Mouse (Mus musculus) cerebellum, adult 9-10 months (tissue): ENCODE results near the gene Ivd.

Experiments
- DNase-seq: peaks from one replicate; pipeline ENCODE4 v3.0.0; 2022

Ivd gene

DNA sequence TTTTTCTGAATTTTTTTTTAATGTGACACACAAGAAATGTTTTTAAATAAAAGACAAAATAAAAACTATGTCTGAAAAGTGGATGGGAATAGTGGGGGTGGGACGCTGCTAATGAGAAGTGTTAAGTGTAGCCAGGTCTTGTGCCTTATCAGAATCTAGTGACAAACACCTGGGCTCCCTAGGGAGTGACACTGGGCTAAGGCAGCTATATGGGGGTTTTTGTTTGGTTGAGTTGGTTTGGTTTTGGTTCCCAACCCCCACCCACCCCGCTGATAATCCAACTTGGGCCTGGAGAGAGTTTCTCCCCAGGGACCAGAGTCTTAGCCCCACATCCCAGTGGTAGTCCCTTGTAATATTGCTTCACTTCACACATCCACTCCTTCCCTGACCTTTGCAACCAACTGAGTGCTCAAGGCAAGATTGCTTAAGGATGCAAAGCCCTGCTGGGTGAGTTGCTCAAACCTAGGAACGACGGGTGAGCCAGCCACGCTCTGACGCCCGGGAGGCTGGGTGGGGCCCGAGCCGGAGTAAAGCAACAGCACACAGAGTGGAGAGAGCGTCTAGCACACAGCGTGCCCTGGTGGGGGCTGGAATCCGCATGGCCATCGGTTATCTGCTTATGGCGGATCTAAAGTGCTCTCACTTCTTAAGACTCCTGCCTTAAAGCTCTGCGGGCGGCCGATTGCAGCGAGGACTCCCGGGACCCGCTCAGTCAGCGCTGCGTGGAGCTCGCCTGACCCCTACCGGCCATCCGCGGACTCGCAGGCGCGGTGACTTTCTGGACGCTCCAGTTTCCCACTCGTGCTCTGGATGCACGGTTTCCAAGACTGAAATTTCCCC is 21.3 kb downstream of the Ivd start:
- DNase-seq, result peak; percentile 86

DNA sequence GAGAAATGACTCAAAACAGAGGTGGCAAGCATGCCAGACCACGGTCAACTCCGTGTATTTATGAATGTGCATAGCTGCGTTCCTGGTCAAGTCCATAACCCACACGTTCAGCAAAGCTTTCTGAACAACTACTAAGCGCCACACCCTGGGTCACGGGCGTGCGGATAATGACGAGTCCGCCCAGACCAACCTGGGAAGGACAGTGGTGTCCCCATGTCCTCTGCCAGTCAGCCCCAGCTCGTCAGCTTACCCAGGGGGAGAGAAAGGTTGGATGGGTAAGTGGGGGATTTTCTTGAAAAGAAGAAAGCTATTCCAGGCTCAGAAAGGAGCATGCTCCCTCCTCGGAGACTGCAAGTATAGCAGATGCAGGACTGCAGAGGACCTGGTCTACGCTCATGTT is 25.7 kb downstream of the Ivd start:
- no peak for DNase-seq

DNA sequence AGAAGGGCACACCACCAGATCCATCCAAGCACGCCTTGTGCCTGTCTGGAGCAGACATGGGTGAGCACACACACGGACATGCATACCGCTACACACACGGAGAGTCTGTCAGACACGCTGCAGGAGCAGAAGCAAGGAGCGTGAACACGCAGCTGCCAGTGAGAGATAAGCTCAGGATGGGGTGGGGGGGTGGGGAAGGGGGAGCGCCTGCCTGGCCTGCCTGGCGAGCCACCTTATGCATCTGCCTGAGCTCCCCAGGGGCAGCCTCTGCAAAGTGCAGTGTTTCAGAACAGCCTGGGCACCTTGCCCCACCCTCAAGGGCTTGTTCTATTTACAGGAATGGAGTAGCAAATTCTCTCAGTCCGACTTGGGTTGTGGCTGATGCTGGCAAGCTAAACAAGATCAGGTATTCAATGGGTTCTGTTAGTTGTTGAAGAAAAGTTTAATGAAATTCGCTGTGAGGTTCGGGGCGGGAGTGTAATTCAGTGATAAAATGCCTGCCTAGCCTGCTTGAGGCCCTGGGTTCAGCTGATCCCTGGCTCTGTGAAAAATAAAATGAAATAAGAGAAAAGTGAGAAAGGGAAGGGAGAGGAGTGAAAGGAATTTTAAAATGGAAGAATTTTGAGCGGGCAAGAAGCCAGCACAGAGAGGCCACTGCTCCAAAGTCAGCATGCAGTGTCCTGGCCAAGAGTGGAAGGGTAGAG is 26.2 kb downstream of the Ivd start:
- no peak for DNase-seq

DNA sequence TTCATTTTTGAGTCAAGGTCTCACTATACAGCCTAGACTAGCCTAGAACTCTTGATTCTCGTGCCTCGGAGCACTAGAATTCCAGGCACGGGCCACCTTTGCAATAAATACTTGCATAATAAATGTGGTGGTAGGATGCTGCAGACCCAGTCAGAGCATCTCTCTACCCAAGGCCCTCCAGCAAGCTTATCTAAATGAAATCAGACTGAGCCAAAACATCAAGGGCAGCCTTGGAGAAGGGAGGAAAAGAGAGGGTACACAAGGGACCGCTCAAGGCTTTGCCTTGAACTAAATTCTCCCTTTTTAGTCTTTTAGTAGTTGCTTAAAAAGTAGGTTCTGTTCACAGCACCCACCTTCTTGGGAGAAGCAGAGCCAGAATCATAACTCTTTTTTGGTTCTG is 29.4 kb downstream of the Ivd start:
- DNase-seq, result no peak

DNA sequence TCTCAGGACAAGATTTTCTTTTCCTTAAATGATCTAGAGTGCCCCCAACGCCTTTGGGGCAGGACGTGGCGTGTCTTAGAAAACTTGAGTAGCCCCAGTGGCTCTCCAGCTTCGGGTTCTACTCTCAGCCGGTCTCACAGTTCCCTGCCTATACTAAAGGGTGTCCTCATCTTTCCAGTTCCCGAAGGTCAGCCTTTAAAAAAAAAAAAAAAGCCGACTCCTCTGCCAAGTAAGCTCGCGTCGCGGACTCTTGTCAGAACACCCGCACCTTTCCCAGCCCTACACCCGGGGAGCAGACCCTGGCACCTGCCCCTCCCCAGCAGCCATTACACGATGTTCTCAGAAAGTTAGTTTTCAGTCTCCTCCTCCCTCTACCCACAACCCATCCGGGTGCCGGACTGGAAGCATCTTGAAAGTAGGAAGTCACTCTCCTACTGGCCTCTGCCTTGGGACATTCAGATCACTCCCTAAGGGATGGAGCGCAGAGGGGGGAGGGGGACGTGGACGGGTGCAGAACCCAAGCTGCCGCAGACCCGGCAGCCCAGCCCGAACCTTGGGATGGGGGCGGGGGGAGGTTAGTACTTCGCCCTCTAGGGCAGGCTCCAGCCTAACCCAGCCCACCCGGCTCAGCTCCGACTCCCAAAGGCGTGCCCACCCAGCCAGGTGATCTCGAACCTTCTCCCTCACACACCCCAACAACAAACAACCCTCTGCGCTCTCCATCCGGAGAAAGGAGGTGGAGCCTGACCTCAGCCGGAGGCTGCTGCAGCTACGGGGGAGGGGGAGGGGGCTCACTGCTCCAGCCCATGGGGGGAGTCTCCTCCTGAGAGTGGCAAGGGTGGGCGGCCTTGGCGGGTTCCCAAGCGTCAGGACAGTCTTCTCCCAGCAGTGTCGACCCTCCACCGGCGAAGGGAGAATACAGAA is 34.5 kb downstream of the Ivd start:
- peak; percentile 63 for DNase-seq

DNA sequence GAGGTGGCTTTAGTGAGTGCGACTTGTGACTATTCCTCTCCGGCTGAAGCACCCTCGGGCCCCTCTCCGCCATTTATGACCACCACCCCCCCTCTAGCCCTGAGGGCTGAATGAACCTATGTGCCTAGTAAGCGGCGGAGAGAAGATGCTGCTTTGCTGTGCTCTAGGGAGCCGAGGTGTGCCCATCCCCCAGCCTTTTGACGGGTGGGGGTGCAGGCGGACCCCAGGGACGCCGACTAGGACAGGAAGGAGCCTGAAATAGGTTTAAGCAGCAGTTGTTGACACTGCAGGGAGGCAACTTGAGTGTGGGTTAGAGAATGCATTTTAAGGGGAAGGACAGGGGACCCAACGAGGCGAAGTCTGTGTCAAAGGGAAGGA is 35.1 kb downstream of the Ivd start:
- DNase-seq, result peak; percentile 63

DNA sequence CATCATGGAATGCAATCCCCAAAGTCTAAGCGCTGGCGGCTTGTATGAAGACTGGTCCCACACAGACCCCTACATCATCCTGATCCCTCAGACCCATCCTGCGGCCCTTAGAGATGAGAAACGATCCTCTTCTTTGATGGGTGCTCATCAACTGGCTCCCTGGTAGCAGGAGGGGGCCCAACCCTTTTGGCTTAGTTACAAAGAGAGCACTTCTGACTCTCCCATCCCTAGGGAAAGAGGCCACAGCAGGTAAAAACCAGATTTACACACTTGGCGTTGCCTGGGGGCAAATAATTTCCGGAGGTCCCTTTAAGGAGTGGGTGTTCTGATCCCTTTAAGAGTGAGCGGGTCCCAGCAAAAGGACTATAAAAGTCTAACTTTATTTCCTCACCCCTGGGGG is 35.6 kb downstream of the Ivd start:
- DNase-seq, result peak; percentile 52

DNA sequence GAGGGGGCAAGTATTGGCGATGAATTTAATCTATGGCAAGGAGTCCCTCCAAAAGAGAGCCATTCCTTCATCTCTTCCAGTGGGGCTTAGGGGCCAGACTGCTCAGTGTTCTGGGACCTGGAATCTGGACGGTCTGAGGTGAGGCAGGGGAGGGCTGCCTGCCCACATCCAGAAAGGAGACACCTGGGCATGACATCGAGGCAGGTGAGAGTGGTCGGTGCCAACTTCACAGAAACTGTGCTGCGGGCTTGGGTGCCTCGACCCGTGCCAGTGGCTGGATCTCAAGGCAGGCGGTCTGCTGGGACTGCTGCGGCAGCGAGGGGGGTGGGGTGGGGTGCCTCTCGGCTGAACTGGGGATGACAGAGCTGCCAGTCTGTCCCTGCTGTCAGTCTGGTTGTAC is 36.1 kb downstream of the Ivd start:
- no peak for DNase-seq

DNA sequence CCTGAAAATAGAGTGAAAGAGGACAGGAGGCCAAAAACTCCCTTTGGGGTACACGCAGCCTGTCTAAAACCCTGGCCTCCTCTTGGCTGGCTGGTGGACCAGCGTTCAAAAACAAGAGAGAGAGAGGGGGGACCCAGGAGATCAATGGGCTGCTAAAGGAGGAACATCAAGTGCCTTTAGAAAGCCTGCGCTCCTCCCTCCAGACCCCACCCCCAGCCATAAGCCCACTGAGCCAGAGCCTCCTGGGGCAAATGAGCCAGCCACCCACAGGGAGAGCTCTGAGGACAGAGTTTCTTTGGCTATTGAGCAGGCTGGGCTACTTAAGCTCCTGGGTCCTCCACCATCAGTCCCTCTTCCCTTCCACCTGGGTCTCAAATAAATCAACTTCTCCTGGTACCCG is 37.0 kb downstream of the Ivd start:
- no peak for DNase-seq

DNA sequence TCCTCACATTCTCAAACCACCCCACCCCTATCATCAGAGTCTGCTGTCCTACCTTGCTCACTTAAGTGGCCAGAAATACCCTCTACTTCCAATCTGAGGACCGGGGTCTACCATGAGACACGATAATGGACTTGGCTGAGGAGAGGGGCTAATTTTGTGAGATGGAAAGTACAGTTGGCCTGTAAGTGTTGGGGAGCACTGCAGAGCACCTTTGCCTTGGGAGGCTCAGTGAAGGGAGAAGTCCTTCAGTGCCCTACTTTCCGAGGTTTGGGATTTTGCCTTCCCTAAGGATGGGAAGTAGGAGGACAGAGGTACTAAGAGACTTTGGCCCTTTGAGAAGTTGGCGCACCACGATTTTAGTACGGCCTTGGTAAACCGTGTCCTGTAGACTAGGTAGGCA is 37.6 kb downstream of the Ivd start:
- DNase-seq, result no peak

DNA sequence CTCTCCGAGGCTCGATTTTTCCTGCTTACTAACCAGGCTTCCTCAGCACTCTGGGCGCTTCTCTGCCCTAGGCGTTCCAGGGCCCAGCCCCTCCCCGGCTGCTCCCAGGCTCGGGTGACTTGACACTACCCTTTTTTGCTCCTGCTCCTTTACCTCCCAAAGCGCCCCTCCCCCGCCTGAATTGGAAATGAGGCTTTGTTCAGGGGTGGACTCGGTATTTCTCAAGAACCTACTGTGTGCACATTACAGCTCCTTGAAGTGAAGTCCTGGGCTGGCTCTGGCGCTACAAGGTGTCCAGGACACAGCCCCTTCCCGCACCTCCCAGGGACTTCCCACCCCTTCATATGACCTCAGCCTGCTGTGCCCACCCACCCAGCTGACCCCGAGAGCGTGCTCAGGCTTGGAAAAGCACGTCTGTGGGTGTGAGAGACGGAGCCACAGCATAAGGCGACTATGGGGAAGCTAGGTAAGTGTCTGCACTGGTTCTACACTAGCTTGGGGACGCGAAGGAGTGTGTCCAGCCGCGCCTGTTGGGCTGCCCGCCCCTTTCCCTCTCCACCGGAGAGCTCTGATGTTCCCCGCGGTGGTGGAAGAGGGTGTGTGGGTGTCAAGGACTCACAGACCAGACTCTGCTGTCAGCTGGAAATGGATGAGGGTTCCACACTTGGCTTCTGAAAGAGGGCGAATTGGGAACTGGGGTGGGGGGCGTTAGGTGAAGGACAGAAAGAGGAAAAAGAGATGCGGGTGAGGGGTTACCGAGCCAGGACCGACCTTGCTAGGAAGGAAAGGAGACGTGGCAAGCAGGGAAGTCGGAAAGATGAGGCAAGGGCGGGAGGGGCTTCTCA is 38.4 kb downstream of the Ivd start, which contains the start of gene Bahd1:
Gene Bahd1, plus strand, starts transcription at position 397 of the 845 bp plus-strand sequence.
- peak; percentile 69 for DNase-seq

DNA sequence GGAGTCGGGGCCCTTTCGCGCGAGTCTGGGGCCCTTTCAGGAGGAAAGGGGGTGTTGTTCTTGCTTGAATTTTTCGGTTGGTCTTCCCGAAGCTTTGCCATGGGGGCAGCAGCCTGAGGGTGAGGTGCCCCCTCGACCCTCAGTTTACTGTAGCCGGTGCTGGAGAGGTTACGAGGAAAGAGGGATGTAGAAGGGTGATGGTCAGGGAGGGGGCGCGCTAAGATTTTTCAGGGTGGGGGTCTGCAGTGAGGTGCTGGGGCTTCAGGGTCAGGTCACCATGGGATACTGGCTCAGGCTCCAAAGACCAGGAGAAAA is 39.0 kb downstream of the Ivd start:
- DNase-seq, result no peak

DNA sequence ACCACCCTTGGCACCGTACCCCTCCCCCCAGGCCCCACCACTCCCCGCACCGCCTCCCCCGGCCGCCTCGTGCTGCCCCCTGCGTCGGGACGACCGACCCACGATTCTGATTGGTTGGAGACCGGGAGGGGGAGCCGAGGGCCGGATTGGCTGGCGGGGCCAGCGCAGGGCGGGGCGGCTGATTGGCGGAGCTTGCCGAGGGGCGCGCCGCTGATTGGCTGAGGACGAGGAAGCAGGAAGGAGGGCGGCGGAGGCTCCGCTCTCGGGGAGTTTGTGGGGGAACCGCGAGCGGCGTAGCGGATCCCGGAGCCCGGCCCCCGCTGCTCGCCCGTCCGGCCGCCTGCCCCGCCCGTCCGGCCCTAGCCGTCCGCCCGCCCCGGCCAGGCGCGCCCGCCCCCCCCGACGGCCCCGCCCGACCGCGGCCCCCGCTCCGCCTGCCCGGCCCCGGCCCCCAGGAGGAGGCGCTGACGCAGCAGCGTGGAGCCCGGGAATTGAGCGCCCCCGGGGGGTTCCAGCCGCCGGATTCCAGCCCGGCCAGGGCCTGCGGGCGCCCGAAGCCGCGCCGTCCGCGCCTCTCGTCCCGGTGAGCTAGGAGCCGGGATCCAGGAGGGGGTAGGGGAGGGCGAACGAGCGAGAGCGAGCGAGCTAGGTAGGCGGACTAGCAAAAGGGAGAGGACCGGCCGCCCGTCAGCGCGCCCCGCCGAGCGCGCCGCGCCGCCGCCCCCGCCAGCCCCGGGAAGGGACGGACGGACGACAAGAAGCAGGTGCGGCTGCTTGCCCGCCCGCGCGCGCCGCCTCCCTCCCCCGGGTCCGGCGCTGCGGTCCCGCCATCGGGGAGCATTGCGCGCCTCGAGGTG is 39.6 kb downstream of the Ivd start:
- peak; percentile 98 for DNase-seq

DNA sequence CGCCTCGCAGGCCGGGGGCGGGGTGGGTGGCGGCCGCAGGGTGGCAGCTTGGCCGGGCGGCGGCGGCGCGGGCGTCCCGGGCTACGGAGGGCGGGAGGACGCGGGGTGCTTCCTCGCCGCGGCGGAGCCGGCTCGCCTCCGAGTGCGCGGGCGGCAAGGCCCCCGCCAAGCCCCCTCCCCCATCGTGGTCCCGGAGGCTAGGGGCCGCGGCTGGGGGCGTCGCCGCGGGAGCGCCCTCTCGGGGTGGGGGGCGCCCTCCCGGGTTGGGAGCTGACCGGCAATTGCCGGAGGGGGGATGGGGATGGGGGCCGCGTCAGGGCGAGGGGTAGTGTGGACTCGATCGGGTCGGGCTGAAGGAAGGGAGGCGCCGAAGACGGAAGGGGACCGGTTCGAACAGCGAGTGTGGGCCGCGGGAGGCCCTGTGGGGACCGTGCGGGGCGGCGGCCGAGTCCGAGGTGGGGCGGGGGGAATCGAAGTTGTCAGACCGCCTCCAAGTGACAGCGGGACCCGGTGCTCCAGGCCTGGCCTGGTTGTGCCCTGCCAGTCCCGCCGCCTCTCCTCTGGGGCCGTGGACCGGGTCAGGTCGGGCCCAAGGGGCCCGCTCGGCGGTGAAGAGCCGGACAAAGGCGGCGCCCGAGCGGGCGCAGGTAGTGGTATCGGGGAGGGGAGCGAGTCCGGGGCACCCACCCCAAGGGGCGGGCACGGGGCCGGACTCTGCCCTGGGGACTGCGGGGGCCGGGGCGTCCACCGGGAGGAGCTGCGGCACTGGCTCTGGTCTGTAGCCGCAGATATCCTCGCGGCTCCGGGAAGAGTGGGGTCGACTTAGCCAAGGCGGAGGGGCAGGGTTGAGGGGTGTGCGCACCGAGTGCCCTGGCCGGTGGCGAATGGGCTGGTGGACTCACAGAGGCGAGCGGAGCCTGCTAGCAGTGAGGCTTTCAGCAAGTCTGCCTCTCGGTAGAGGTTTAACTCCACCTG is 40.6 kb downstream of the Ivd start:
- DNase-seq, result peak; percentile 50

DNA sequence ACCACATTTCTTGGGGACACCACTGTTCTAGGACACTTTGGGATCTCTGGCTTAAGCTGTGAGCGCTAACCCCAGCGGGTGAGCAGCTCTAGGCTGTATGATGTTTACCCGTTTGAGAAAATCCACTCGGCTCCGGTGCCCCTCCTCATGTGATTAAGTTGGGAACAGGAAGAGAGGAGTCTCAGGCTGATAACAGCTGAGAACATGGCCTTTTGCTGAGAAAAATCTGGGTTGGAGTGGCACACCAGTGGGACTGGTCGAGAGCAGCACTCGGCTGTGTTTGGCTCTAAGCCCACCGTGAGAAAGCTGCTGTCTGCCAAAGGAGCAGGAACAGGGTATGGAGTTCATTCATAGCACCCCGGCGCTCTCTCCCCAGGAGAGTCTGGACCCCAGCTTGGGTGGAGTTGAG is 41.6 kb downstream of the Ivd start:
- DNase-seq, result peak; percentile 68

DNA sequence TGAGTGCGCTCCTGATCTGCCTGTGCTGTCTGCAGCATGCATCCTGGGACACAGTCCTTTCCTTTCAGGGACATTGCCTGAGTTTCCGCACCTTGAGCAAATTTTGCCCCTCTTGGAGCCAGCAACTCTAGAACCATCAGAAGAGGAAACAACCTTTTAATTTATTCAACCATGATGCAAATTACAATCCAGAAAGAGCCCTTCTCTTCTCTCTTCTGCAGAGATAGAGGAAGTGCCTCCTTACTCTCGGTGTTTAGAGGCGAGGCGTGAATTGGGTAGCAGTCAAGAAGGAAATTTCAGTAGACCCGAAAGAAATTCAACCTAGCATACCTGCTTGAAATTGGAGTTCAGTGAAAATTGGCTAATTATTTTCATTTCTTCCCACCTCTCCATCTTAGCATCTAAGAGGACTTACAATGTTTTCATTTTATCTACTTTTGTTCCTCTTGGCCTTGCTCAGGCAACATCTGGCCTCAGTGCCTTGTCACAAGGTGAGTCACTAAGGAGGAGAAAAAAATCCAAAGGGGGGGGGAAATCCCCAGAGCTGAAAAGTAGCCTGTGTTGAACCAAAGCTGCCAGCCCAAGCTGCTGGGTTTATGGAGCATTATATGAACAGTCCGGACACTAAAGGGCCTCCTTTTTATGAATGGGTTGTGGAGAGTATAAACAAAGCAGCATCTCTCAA is 43.8 kb downstream of the Ivd start:
- DNase-seq, result no peak

DNA sequence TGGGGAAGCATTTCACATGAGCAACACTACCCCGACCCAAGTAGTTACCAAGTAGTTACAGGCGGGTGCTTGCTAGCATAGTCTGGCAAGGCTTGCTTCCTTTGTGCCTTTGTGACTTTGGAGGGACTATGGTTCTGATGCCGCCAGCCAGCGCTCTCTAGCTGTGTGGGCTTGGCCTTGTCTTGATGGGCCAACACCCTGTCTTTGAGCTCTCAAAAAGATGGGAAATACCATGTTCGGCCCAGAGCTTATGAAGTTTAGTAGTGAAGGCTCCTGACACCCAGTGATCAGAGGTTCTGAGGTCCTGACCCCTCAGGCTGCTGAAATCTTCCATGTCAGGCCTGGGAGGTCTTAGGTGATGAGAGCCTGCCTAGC is 44.4 kb downstream of the Ivd start:
- DNase-seq, result no peak

DNA sequence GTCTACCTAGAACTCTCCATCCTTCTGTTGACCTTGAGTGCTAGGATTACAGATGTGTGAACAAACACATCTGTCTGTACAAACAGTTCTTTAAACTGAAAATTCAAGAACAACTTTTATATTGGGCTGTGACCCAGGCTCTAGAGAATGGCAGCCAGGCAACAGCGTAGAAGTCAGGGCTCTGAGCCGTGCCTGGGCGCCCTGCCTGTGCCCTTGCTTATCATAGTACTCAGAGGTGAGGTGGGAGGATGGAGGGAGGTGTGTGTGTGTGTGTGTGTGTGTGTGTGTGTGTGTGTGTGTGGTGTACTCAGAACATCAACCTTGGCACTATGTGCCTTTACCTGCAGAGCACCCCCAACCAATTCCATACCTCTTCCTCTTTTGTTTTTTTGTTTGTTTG is 46.0 kb downstream of the Ivd start:
- no peak for DNase-seq

DNA sequence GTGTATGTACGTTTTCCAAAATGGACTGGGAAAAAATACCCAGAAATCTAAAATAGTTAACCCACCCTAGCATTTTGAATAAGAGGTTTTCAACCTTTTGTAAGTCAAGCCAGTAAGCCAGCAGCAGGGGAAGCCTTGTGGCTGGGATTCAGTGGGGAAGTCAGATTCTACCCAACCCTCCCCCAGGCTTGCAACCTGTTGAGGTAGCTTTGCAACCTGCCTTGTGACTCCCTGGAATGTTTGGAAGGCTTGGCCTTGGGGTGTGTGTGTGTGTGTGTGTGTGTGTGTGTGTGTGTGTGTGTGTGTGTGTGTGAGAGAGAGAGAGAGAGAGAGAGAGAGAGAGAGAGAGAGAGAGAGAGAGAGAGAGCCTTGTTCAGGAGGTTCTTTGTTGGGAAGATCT is 47.4 kb downstream of the Ivd start:
- DNase-seq, result no peak
